ENCODE assay signal across 9 mouse cellular contexts in the genomic region with DNA sequence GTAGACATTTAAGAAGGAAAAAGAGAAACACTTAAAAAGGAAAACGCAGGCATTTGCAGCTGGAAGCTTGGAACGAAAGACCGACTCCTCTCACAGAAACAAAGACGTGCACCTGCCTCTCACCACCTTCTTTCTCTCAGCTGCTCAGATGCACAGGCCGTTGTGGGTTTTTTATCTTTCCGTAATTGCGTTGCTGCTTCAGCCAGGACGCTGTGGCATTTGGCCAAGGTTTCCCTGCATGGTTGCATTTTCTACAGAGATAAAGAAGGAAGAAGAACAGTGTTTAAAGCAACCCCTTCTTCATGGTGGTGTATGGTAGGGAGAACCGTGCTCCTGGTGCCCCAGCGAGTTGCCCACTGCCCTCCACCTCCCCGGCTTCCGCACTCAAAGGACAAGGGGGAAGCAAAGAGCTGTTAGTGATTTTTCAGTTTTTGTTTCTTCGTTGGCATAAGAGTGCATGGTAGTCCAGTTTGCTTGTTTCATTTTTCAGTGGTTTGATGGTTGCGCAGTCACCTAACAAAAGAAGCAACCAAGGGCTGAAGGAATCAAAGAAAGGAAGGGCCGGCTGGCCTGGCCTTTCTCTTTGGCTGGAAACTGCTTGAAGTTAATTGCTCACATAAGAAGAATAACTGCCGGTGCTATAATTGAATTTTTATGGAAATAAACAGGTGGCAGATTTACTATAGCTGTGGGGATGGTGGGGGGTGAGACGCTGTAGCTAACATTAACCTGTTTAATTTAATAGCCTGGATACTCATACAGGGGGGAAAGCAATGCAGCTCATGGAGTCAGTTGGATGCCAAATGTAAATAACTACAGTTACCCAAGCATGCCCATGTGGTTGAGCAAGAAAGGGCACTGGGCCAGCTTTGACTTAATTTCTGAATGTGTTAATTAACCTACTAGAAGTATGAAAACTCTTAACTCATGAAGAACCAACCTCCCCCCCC.
DNase-seq lines count a peak whose midpoint lies in the region; ATAC-seq and TF ChIP-seq lines count a peak whose summit lies in the region.
"Had no signal": no experiment of that assay in that cellular context is flagged by ENCODE, and none has a peak within 500 bp of the region (broad histone marks: within the 10 kb centered on the region; RNA-seq: fewer than 3 reads in every experiment).

No protein-coding gene starts in this region.

- H3K4me1 ChIP-seq in forebrain, postnatal 0 days (ENCODE audit: insufficient read depth) = peaks cover 7% of the 10 kb centered on the region; the same call in 1 of the 2 replicates
- no peaks in the 10 kb centered on the region for H3K4me1 ChIP-seq in kidney, postnatal 0 days (replicated peaks; ENCODE audit: insufficient read depth, low read length)
- H3K4me1 ChIP-seq in neural tube, embryonic 13.5 days (replicated peaks) = peaks cover 20% of the 10 kb centered on the region
- H3K4me1 ChIP-seq: megakaryocyte, embryonic 14.5 days had no signal

- 0 out of 2 replicates have a peak overlapping the region, but pooled peaks have one; percentile 0 for H3K9ac ChIP-seq in forebrain, postnatal 0 days
- H3K9ac ChIP-seq in kidney, postnatal 0 days (ENCODE audit: low read depth, low read length) = no peak overlapping the region
- H3K9ac ChIP-seq in neural tube, embryonic 13.5 days = peak overlapping the region; percentile 53; the same call in 1 of the 2 replicates

- H3K27me3 ChIP-seq in forebrain, postnatal 0 days (ENCODE audit: insufficient read depth, low read length) = no peaks in the 10 kb centered on the region
- no peaks in the 10 kb centered on the region for H3K27me3 ChIP-seq in kidney, postnatal 0 days (ENCODE audit: insufficient read depth, low read length)
- no peaks in the 10 kb centered on the region for H3K27me3 ChIP-seq in neural tube, embryonic 13.5 days
- H3K27me3 ChIP-seq: megakaryocyte, embryonic 14.5 days had no signal

- peak overlapping the region; percentile 51; the same call in 1 of the 2 replicates for H3K27ac ChIP-seq in forebrain, postnatal 0 days (ENCODE audit: low read depth, low read length)
- peak overlapping the region; percentile 19; the same call in 1 of the 2 replicates for H3K27ac ChIP-seq in kidney, postnatal 0 days
- H3K27ac ChIP-seq in neural tube, embryonic 13.5 days (replicated peaks) = peak overlapping the region; percentile 73

- DNase-seq in ovary, postnatal 36 days (ENCODE audit: low spot score) = peak; percentile 10
- no peak for DNase-seq in ovary, postnatal 14 days (ENCODE audit: low spot score)
- DNase-seq in forebrain, postnatal 0 days = peak; percentile 58
- peak; percentile 54 for DNase-seq in kidney, postnatal 0 days (ENCODE audit: low spot score)
- no peak for DNase-seq in gastrocnemius, postnatal 4 days (ENCODE audit: low spot score in 2 of 2)
- DNase-seq in urinary bladder, postnatal 25 days (ENCODE audit: low spot score) = no peak
- DNase-seq in embryo, embryonic 10 days (ENCODE audit: low spot score) = no peak

- no peak overlapping the region for H3K4me3 ChIP-seq in forebrain, postnatal 0 days (ENCODE audit: low read depth, low read length)
- H3K4me3 ChIP-seq in kidney, postnatal 0 days (replicated peaks; ENCODE audit: low read depth, low read length) = no peak overlapping the region
- H3K4me3 ChIP-seq in neural tube, embryonic 13.5 days = no peak overlapping the region
- H3K4me3 ChIP-seq: megakaryocyte, embryonic 14.5 days had no signal

- 20% methylated on average over 17 of the region's 17 CpGs for WGBS in forebrain, postnatal 0 days
- WGBS in kidney, postnatal 0 days = 54% methylated on average over 17 of the region's 17 CpGs
- WGBS in neural tube, embryonic 13.5 days = 32% methylated on average over 17 of the region's 17 CpGs

- ATAC-seq in forebrain, postnatal 0 days = peak; percentile 59
- ATAC-seq in kidney, postnatal 0 days (replicated peaks; ENCODE audit: low FRiP score, low read depth) = no peak
- ATAC-seq in neural tube, embryonic 13.5 days (ENCODE audit: low read depth) = peak; percentile 91

- H3K4me2 ChIP-seq in forebrain, postnatal 0 days (ENCODE audit: low read depth) = peak overlapping the region; percentile 38
- no peak overlapping the region for H3K4me2 ChIP-seq in kidney, postnatal 0 days (ENCODE audit: low read length)
- H3K4me2 ChIP-seq in neural tube, embryonic 13.5 days = peak overlapping the region; percentile 39

- no peaks in the 10 kb centered on the region for H3K36me3 ChIP-seq in forebrain, postnatal 0 days (ENCODE audit: insufficient read depth)
- no peaks in the 10 kb centered on the region for H3K36me3 ChIP-seq in kidney, postnatal 0 days (ENCODE audit: insufficient read depth, low read length)
- no peaks in the 10 kb centered on the region for H3K36me3 ChIP-seq in neural tube, embryonic 13.5 days

- no peaks in the 10 kb centered on the region for H3K9me3 ChIP-seq in forebrain, postnatal 0 days (ENCODE audit: low read length)
- H3K9me3 ChIP-seq in kidney, postnatal 0 days (replicated peaks; ENCODE audit: low read length) = no peaks in the 10 kb centered on the region
- no peaks in the 10 kb centered on the region for H3K9me3 ChIP-seq in neural tube, embryonic 13.5 days
- H3K9me3 ChIP-seq: megakaryocyte, embryonic 14.5 days had no signal

- TF ChIP-seq CTCF in forebrain, postnatal 0 days (IDR thresholded peaks at IDR 0.05; ENCODE audit: low read depth) = no peak
- no peak for TF ChIP-seq CTCF in kidney, postnatal 0 days (IDR thresholded peaks at IDR 0.05; ENCODE audit: low read depth)

Comparison
In these comparisons a context has a peak if more than half of its experiments do, and no peak if none do; other contexts are left out.
1. DNase-seq: peak in ovary, postnatal 36 days (single experiment), forebrain, postnatal 0 days (single experiment) and kidney, postnatal 0 days (single experiment); none in ovary, postnatal 14 days (single experiment), gastrocnemius, postnatal 4 days (0 of 2), urinary bladder, postnatal 25 days (single experiment) and embryo, embryonic 10 days (single experiment).
2. H3K27ac ChIP-seq: peak in every context shown above with its lines; median percentile 73 in neural tube, embryonic 13.5 days; 51 in forebrain, postnatal 0 days; 19 in kidney, postnatal 0 days.